Mouse (Mus musculus): ENCODE measurements around the gene H2al1e. TPM values are rescaled to one million over a fixed set of nuclear protein-coding genes. Genes with fewer than 3 reads are reported as not detected.

H2al1e gene
- total RNA-seq, 2 experiments from 2014 or later = not detected

GRCm38 (mm10) chrX:11361261-11361660, 49.5 kb downstream of the H2al1e start:
- intact Hi-C loops (cut with DNase I) = no loop called here
- no peak for DNase-seq (ENCODE audit: low spot score in 2 of 2)

Other genes starting within 250 kb of the H2al1e start
- gene H2al1a, start 12.7 kb upstream of the H2al1e start, total RNA-seq (2021) = not detected
- gene H2al1b, start 9.5 kb upstream of the H2al1e start, total RNA-seq (2021) = not detected
- gene H2al1c, start 6.3 kb upstream of the H2al1e start, total RNA-seq (2021) = not detected
- not detected for gene H2al1d, start 3.1 kb upstream of the H2al1e start, total RNA-seq (2021)
- gene H2al1f, start 3.2 kb downstream of the H2al1e start, total RNA-seq (2021) = not detected
- not detected for gene H2al1g, start 6.3 kb downstream of the H2al1e start, total RNA-seq (2021)
- gene H2al1h, start 9.6 kb downstream of the H2al1e start, total RNA-seq (2021) = not detected
- gene H2al1i, start 12.7 kb downstream of the H2al1e start, total RNA-seq (2021) = not detected
- gene H2al1j, start 15.9 kb downstream of the H2al1e start, total RNA-seq (2021) = not detected